Mouse (Mus musculus): ENCODE measurements around the gene Hipk2. TPM values are rescaled to one million over a fixed set of nuclear protein-coding genes. Genes with fewer than 3 reads are reported as not detected.

The Hipk2 gene
- polyA plus RNA-seq, 1 experiment from 2014 or later = 13.9 TPM

GRCm38 (mm10) chr6:38875258-38876070 lies 501 bp downstream of the Hipk2 start, which contains the start of gene Tbxas1:
Tbxas1 (plus strand) TSS chr6:38875404.
- H3K27ac ChIP-seq = peak within 1 kb of the TSS; percentile 95
- H3K27me3 ChIP-seq = no peaks in the 10 kb centered on the region
- H3K4me3 ChIP-seq = peak within 1 kb of the TSS; percentile 98
- H3K9me3 ChIP-seq = no peaks in the 10 kb centered on the region
- no peaks in the 10 kb centered on the region for H3K36me3 ChIP-seq
- H3K4me2 ChIP-seq = peak within 1 kb of the TSS; percentile 72
- WGBS = under 1% methylated on average over 65 of the region's 77 CpGs
- ATAC-seq (ENCODE audit: insufficient number of reproducible peaks, low FRiP score, low TSS enrichment, low read depth) = peak; percentile 52; the same call in 1 of the 2 replicates
- H3K9ac ChIP-seq = peak within 1 kb of the TSS; percentile 96
- peaks cover 12% of the 10 kb centered on the region for H3K4me1 ChIP-seq

- ATAC-seq (ENCODE audit: insufficient number of reproducible peaks, low FRiP score, low TSS enrichment, low read depth) = no peak
- Histone ChIP-seq H3K4me3 (peak overlapping the region; percentile 98), H3K4me1 (peaks cover 12% of the 10 kb centered on the region), H3K9ac (peak overlapping the region; percentile 96), H3K27ac (peak overlapping the region; percentile 95), H3K4me2 (peak overlapping the region; percentile 72), H3K27me3 (no peaks in the 10 kb centered on the region), H3K36me3 (no peaks in the 10 kb centered on the region), H3K9me3 (no peaks in the 10 kb centered on the region)
- WGBS = under 1% methylated on average over 23 of the region's 23 CpGs
Measured at GRCm38 (mm10) chr6:38874565-38875257, 1.3 kb downstream of the Hipk2 start.

GRCm38 (mm10) chr6:38874035-38874434 lies 1.9 kb downstream of the Hipk2 start:
- Histone ChIP-seq H3K4me2 (peak overlapping the region; percentile 72), H3K27me3 (no peaks in the 10 kb centered on the region), H3K4me1 (peaks cover 12% of the 10 kb centered on the region), H3K4me3 (peak overlapping the region; percentile 98), H3K9ac (no peak overlapping the region), H3K9me3 (no peaks in the 10 kb centered on the region), H3K27ac (peak overlapping the region; percentile 95; the same call in 1 of the 2 replicates), H3K36me3 (no peaks in the 10 kb centered on the region)
- WGBS = 4% methylated on average over 8 of the region's 8 CpGs
- no peak for ATAC-seq (ENCODE audit: insufficient number of reproducible peaks, low FRiP score, low TSS enrichment, low read depth)

GRCm38 (mm10) chr6:38873316-38873715 lies 2.6 kb downstream of the Hipk2 start:
- Histone ChIP-seq H3K27ac (no peak overlapping the region), H3K27me3 (no peaks in the 10 kb centered on the region), H3K4me1 (peaks cover 12% of the 10 kb centered on the region), H3K4me2 (peak overlapping the region; percentile 72; the same call in 1 of the 2 replicates), H3K9me3 (no peaks in the 10 kb centered on the region), H3K4me3 (no peak overlapping the region), H3K36me3 (no peaks in the 10 kb centered on the region), H3K9ac (no peak overlapping the region)
- no peak for ATAC-seq (ENCODE audit: insufficient number of reproducible peaks, low FRiP score, low TSS enrichment, low read depth)
- WGBS = 82% methylated on average over 1 of the region's 1 CpGs

- no peak for ATAC-seq (ENCODE audit: insufficient number of reproducible peaks, low FRiP score, low TSS enrichment, low read depth)
- H3K4me1 ChIP-seq = peaks cover 15% of the 10 kb centered on the region
- H3K27me3 ChIP-seq = no peaks in the 10 kb centered on the region
- H3K9ac ChIP-seq = no peak overlapping the region
- no peak overlapping the region for H3K4me2 ChIP-seq
- no peaks in the 10 kb centered on the region for H3K9me3 ChIP-seq
- H3K27ac ChIP-seq = no peak overlapping the region
- WGBS = 52% methylated on average over 7 of the region's 7 CpGs
- no peaks in the 10 kb centered on the region for H3K36me3 ChIP-seq
- no peak overlapping the region for H3K4me3 ChIP-seq
Measured at GRCm38 (mm10) chr6:38871051-38871450, 4.9 kb downstream of the Hipk2 start.

GRCm38 (mm10) chr6:38870070-38870469 lies 5.9 kb downstream of the Hipk2 start:
- no peak overlapping the region for H3K4me2 ChIP-seq
- H3K27me3 ChIP-seq = no peaks in the 10 kb centered on the region
- WGBS = 43% methylated on average over 2 of the region's 2 CpGs
- H3K27ac ChIP-seq = no peak overlapping the region
- H3K4me3 ChIP-seq = no peak overlapping the region
- no peak for ATAC-seq (ENCODE audit: insufficient number of reproducible peaks, low FRiP score, low TSS enrichment, low read depth)
- no peaks in the 10 kb centered on the region for H3K36me3 ChIP-seq
- no peaks in the 10 kb centered on the region for H3K9me3 ChIP-seq
- H3K9ac ChIP-seq = no peak overlapping the region
- peaks cover 17% of the 10 kb centered on the region for H3K4me1 ChIP-seq

- Histone ChIP-seq H3K9me3 (no peaks in the 10 kb centered on the region), H3K9ac (no peak overlapping the region), H3K36me3 (no peaks in the 10 kb centered on the region), H3K27me3 (no peaks in the 10 kb centered on the region), H3K4me2 (no peak overlapping the region), H3K4me1 (peaks cover 18% of the 10 kb centered on the region), H3K27ac (no peak overlapping the region), H3K4me3 (no peak overlapping the region)
- WGBS = 72% methylated on average over 1 of the region's 1 CpGs
- no peak for ATAC-seq (ENCODE audit: insufficient number of reproducible peaks, low FRiP score, low TSS enrichment, low read depth)
Measured at GRCm38 (mm10) chr6:38868974-38869373, 7.0 kb downstream of the Hipk2 start.

GRCm38 (mm10) chr6:38867291-38867690 lies 8.7 kb downstream of the Hipk2 start:
- no peaks in the 10 kb centered on the region for H3K9me3 ChIP-seq
- H3K4me2 ChIP-seq = no peak overlapping the region
- ATAC-seq (ENCODE audit: insufficient number of reproducible peaks, low FRiP score, low TSS enrichment, low read depth) = no peak
- 30% methylated on average over 1 of the region's 1 CpGs for WGBS
- H3K9ac ChIP-seq = no peak overlapping the region
- H3K27me3 ChIP-seq = no peaks in the 10 kb centered on the region
- H3K4me3 ChIP-seq = no peak overlapping the region
- no peak overlapping the region for H3K27ac ChIP-seq
- H3K4me1 ChIP-seq = peaks cover 11% of the 10 kb centered on the region; the same call in 1 of the 2 replicates
- no peaks in the 10 kb centered on the region for H3K36me3 ChIP-seq

- 59% methylated on average over 2 of the region's 2 CpGs for whole genome bisulfite sequencing
- no peak for ATAC-seq (ENCODE audit: insufficient number of reproducible peaks, low FRiP score, low TSS enrichment, low read depth)
- Histone ChIP-seq H3K4me2 (no peak overlapping the region), H3K9ac (no peak overlapping the region), H3K27me3 (no peaks in the 10 kb centered on the region), H3K4me3 (no peak overlapping the region), H3K9me3 (no peaks in the 10 kb centered on the region), H3K27ac (no peak overlapping the region), H3K36me3 (no peaks in the 10 kb centered on the region), H3K4me1 (peaks cover 11% of the 10 kb centered on the region; the same call in 1 of the 2 replicates)
Measured at GRCm38 (mm10) chr6:38866761-38867160, 9.2 kb downstream of the Hipk2 start.

- H3K4me1 ChIP-seq = peaks cover 11% of the 10 kb centered on the region; the same call in 1 of the 2 replicates
- H3K27me3 ChIP-seq = no peaks in the 10 kb centered on the region
- 87% methylated on average over 1 of the region's 1 CpGs for WGBS
- H3K36me3 ChIP-seq = no peaks in the 10 kb centered on the region
- H3K4me3 ChIP-seq = no peak overlapping the region
- no peak overlapping the region for H3K9ac ChIP-seq
- no peak for ATAC-seq (ENCODE audit: insufficient number of reproducible peaks, low FRiP score, low TSS enrichment, low read depth)
- H3K27ac ChIP-seq = no peak overlapping the region
- H3K9me3 ChIP-seq = no peaks in the 10 kb centered on the region
- no peak overlapping the region for H3K4me2 ChIP-seq
Measured at GRCm38 (mm10) chr6:38866357-38866756, 9.6 kb downstream of the Hipk2 start.

GRCm38 (mm10) chr6:38865805-38866204 lies 10.2 kb downstream of the Hipk2 start:
- no peaks in the 10 kb centered on the region for H3K36me3 ChIP-seq
- no peaks in the 10 kb centered on the region for H3K9me3 ChIP-seq
- no peak overlapping the region for H3K27ac ChIP-seq
- no peak overlapping the region for H3K4me3 ChIP-seq
- H3K4me1 ChIP-seq = peaks cover 11% of the 10 kb centered on the region; the same call in 1 of the 2 replicates
- no peaks in the 10 kb centered on the region for H3K27me3 ChIP-seq
- no peak overlapping the region for H3K4me2 ChIP-seq
- no peak for ATAC-seq (ENCODE audit: insufficient number of reproducible peaks, low FRiP score, low TSS enrichment, low read depth)
- no peak overlapping the region for H3K9ac ChIP-seq

- no peak for ATAC-seq (ENCODE audit: insufficient number of reproducible peaks, low FRiP score, low TSS enrichment, low read depth)
Measured at GRCm38 (mm10) chr6:38863595-38863994, 12.4 kb downstream of the Hipk2 start.

More at GRCm38 (mm10) chr6:38863595-38863994, 12.4 kb downstream of the Hipk2 start:
- Histone ChIP-seq H3K4me1 (peaks cover 14% of the 10 kb centered on the region; the same call in 1 of the 2 replicates), H3K36me3 (no peaks in the 10 kb centered on the region), H3K27me3 (no peaks in the 10 kb centered on the region), H3K9ac (no peak overlapping the region), H3K4me3 (no peak overlapping the region), H3K4me2 (no peak overlapping the region), H3K27ac (no peak overlapping the region), H3K9me3 (no peaks in the 10 kb centered on the region)
- WGBS = 37% methylated on average over 3 of the region's 3 CpGs

Measured in limb, embryonic 15.5 days (tissue).